Mouse (Mus musculus): Measurements from ENCODE around the gene Xpot.

- TF ChIP-seq POLR2A (IDR thresholded peaks at IDR 0.05; ENCODE audit: insufficient read length, low read depth) (no peak), MAX (IDR thresholded peaks at IDR 0.05; ENCODE audit: low read depth) (no peak), REST (IDR thresholded peaks at IDR 0.05; ENCODE audit: insufficient read depth, insufficient read length) (no peak)
These were observed 67.9 kb downstream of the Xpot start for GRCm38 (mm10) chr10:121558231-121558630.

All from myocyte (in vitro differentiated cells).